Mouse (Mus musculus) hindbrain, embryonic 12.5 days (tissue): Measurements from ENCODE around the gene Smpd4. TPM values are rescaled to one million over a fixed set of nuclear protein-coding genes. Genes with fewer than 3 reads are reported as not detected.

ENCODE experiments used
- ATAC-seq: fragments of 200-750 bp; cut with Nextera tagmentation; 2 replicates; pipeline ENCODE4 v1.8.0; 2017; ENCODE audit warnings: moderate TSS enrichment; ENCODE audit not compliant: low FRiP score
- H3K27ac ChIP-seq: fragments of 300-500 bp; sonication (generic); 2 replicates; pipeline ENCODE4 v1.5.1; 2016; ENCODE audit warnings: mild to moderate bottlenecking
- H3K27me3 ChIP-seq: fragments of 300-500 bp; sonication (generic); 2 replicates; pipeline ENCODE4 v1.6.1; 2016; ENCODE audit warnings: mild to moderate bottlenecking
- H3K36me3 ChIP-seq: fragments of 300-500 bp; sonication (generic); 2 replicates; pipeline ENCODE4 v1.6.1; 2016; ENCODE audit warnings: mild to moderate bottlenecking
- H3K4me1 ChIP-seq: fragments of 300-500 bp; sonication (generic); 2 replicates; pipeline ENCODE4 v1.6.1; 2016
- H3K4me2 ChIP-seq: fragments of 300-500 bp; sonication (generic); replicated peaks from 2 replicates; pipeline ENCODE4 v1.6.1; 2016; ENCODE audit warnings: mild to moderate bottlenecking
- H3K4me3 ChIP-seq: fragments of 300-500 bp; sonication (generic); 2 replicates; pipeline ENCODE4 v1.5.1; 2016; ENCODE audit warnings: mild to moderate bottlenecking
- H3K9ac ChIP-seq: fragments of 300-500 bp; sonication (generic); 2 replicates; pipeline ENCODE4 v1.6.1; 2016; ENCODE audit warnings: mild to moderate bottlenecking, moderate library complexity
- H3K9me3 ChIP-seq: fragments of 300-500 bp; sonication (generic); replicated peaks from 2 replicates; pipeline ENCODE4 v1.6.1; 2016; ENCODE audit warnings: mild to moderate bottlenecking
- WGBS: fragments of 180-500 bp; shearing (Covaris S2); methylation state at CpG from one replicate; pipeline ENCODE4 v1.1.7; 2016; 5-methylcytosine and 5-hydroxymethylcytosine counted together
- polyA plus RNA-seq: library from polyadenylated mRNA; unstranded; fragments of >200 nt; fragmentation: Nextera tagmentation; extraction: Ambion mirVana; gene quantifications from 2 replicates; pipeline ENCODE4 v1.2.1, GENCODE M21; 2016

Smpd4 gene
- polyA plus RNA-seq, 1 experiment from 2014 or later = 37.0 TPM

DNA sequence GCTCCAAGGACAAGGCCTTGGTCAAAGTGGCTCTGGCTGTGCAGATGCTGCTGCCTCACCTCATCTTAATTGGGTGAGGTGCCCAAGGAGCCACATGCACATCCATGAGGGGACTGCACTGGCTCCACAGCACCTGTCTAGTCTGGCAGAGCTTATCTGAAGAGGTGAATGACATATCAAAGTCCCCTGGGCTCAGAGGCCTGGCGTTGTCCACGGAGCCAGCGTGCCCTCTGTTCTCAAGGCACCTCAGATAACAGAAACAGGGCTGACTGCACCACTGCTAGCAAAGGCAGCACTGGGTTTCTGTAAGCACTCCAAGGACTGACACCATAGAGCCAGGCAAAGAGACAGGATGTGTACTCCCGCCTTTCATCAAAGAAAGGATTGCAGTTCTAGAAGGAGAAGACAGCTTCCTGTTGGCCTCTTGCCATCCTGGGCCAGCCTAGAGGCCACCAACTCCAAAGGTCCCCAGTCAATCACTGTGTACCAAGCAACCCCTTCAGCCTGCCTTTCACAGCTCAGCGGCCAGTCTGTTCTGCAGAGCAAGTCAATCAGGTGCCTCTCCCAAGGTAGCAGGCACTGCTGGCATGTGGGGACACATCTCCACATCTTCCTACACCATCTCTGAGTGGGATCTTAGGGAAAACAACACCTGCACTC, 37.2 kb downstream of the Smpd4 start:
- H3K4me2 ChIP-seq = no peak overlapping the region
- peaks cover 85% of the 10 kb centered on the region for H3K36me3 ChIP-seq
- no peak for ATAC-seq
- 87% methylated on average over 5 of the region's 5 CpGs for WGBS
- no peaks in the 10 kb centered on the region for H3K4me1 ChIP-seq
- H3K9ac ChIP-seq = no peak overlapping the region
- no peaks in the 10 kb centered on the region for H3K9me3 ChIP-seq
- no peaks in the 10 kb centered on the region for H3K27me3 ChIP-seq
- no peak overlapping the region for H3K4me3 ChIP-seq
- no peak overlapping the region for H3K27ac ChIP-seq

DNA sequence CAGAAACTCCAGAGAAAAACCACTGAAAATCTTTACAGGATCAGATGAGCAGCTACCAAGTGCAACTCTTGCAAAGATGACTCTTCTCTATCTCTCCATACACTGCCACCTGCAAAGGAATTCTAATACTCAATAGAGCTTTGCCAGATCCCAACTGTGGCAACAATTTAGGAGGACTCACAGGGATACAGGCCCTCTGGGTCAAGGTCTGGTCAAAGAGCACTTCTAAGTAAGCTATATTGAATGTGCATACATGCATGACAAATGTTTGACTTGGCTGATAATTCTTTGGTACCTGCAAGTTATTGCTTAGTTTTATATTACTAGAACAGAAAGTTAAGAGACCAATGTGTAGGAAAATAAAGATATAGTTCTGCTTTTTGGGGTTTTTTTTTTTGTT, 46.4 kb downstream of the Smpd4 start:
- peaks cover 63% of the 10 kb centered on the region for H3K36me3 ChIP-seq
- no peak for ATAC-seq
- no peak overlapping the region for H3K4me3 ChIP-seq

DNA sequence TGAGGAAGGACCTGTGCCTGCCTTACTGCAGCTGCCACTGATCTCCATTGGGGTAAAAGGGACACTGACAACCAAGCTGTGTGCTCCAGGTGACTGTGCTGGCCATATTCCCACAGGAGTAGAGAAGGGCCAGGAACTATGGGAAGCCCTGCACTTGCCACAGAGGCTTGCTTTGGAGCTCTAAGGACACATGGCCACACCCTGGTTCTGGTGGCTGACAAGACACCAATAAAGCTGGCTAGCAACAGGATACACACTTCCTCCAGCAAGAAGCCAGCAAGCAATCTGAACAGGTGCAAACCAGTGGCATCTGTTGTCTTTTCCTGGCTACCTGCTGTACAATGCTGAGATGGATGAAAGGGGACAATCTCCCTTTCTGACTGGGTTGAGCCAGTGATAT, 50.7 kb downstream of the Smpd4 start:
- Histone ChIP-seq H3K9ac (no peak overlapping the region), H3K4me3 (no peak overlapping the region), H3K27me3 (no peaks in the 10 kb centered on the region), H3K4me1 (no peaks in the 10 kb centered on the region), H3K36me3 (peaks cover 77% of the 10 kb centered on the region), H3K9me3 (no peaks in the 10 kb centered on the region), H3K27ac (no peak overlapping the region), H3K4me2 (no peak overlapping the region)
- no peak for ATAC-seq

More for the DNA sequence above, 46.4 kb downstream of the Smpd4 start:
- H3K9me3 ChIP-seq = no peaks in the 10 kb centered on the region
- no peak overlapping the region for H3K27ac ChIP-seq
- no peaks in the 10 kb centered on the region for H3K27me3 ChIP-seq
- H3K4me2 ChIP-seq = no peak overlapping the region
- no peaks in the 10 kb centered on the region for H3K4me1 ChIP-seq
- no peak overlapping the region for H3K9ac ChIP-seq

Other genes starting within 250 kb of the Smpd4 start
- 19.8 and 20.4 TPM in 2 replicates for gene Snap29, start 213.4 kb upstream of the Smpd4 start, polyA plus RNA-seq
- gene Pi4ka, start 213.0 kb upstream of the Smpd4 start, polyA plus RNA-seq = 64.8 and 72.8 TPM in 2 replicates
- gene Crkl, start 167.4 kb upstream of the Smpd4 start, polyA plus RNA-seq = 87.1 and 98.9 TPM in 2 replicates
- gene Aifm3, start 129.7 kb upstream of the Smpd4 start, polyA plus RNA-seq = 3.0 and 4.5 TPM in 2 replicates
- gene Lztr1, start 110.7 kb upstream of the Smpd4 start, polyA plus RNA-seq = 113 and 121 TPM in 2 replicates
- 57.7 and 66.5 TPM in 2 replicates for gene Thap7, start 88.2 kb upstream of the Smpd4 start, polyA plus RNA-seq
- 1.1 and 1.3 TPM in 2 replicates for gene Lrrc74b, start 58.1 kb upstream of the Smpd4 start, polyA plus RNA-seq
- gene P2rx6, start 57.5 kb upstream of the Smpd4 start, polyA plus RNA-seq = 1.8 and 2.2 TPM in 2 replicates
- 6.8 and 7.8 TPM in 2 replicates for gene Slc7a4, start 36.1 kb upstream of the Smpd4 start, polyA plus RNA-seq
- 8.1 and 9.6 TPM in 2 replicates for gene Ccdc74a, start 27.1 kb downstream of the Smpd4 start, polyA plus RNA-seq
- gene Med15, start 113.5 kb downstream of the Smpd4 start, polyA plus RNA-seq = 45.2 and 51.7 TPM in 2 replicates
- 63.9 and 64.7 TPM in 2 replicates for gene Klhl22, start 140.3 kb downstream of the Smpd4 start, polyA plus RNA-seq
- gene Scarf2, start 177.9 kb downstream of the Smpd4 start, polyA plus RNA-seq = 21.0 and 26.5 TPM in 2 replicates
- 0.93 and 1.0 TPM in 2 replicates for gene B830017H08Rik, start 213.8 kb downstream of the Smpd4 start, polyA plus RNA-seq
- gene Car15, start 219.0 kb downstream of the Smpd4 start, polyA plus RNA-seq = 3.5 and 4.1 TPM in 2 replicates